Comparison of ENCODE assay signal across 26 mouse cellular contexts in genomic region chr11:98066201-98066600, GRCm38 (mm10). TPM values are rescaled to one million over a fixed set of nuclear protein-coding genes. Genes with fewer than 3 reads are reported as not detected.
DNase-seq lines count a peak whose midpoint lies in the region; ATAC-seq and TF ChIP-seq lines count a peak whose summit lies in the region.
"Had no signal": no experiment of that assay in that cellular context is flagged by ENCODE, and none has a peak within 500 bp of the region (broad histone marks: within the 10 kb centered on the region; RNA-seq: fewer than 3 reads in every experiment).

No protein-coding gene starts in this region.

- no peak overlapping the region for H3K4me3 ChIP-seq in neural tube, embryonic 11.5 days (ENCODE audit: low read depth, low read length)
- peak overlapping the region; percentile 73 for H3K4me3 ChIP-seq in E14TG2a.4 (replicated peaks; ENCODE audit: low read length)
- peak overlapping the region in 1 of 2 experiments; percentile 70; a peak in 2 of 4 replicates for H3K4me3 ChIP-seq in ES-E14 (ENCODE audit: insufficient read depth in 1 of 2, low read depth in 1 of 2, low read length in 2 of 2, poor library complexity in 1 of 2, severe bottlenecking in 1 of 2)
- H3K4me3 ChIP-seq: embryonic facial prominence, embryonic 10.5 days; embryonic facial prominence, embryonic 12.5 days; forebrain, embryonic 12.5 days had no signal

- peak; percentile 2 for DNase-seq in neural tube, embryonic 11.5 days (ENCODE audit: low spot score)
- no peak for DNase-seq in neural tube, embryonic 10.5 days (ENCODE audit: extremely low spot score, low spot score)
- DNase-seq in ES-E14 (ENCODE audit: low read depth, low spot score), result no peak
- DNase-seq in testis, postnatal 14 days (ENCODE audit: low spot score), result peak; percentile 57
- no peak for DNase-seq in Muller cell, postnatal 12 days (ENCODE audit: inconsistent ontology term)
- no peak for DNase-seq in adrenal gland, postnatal 36 days
- DNase-seq: adrenal gland, adult 8-10 months; B cell, adult 2 months; cerebellum, adult 11 months; cerebellum, adult 18-20 months; cerebellum, adult 8-10 months; cerebellum, adult 9-11 months; cerebellum, postnatal 14 days; cerebellum, postnatal 36 days had no signal

- no peak for TF ChIP-seq CTCF in E14TG2a.4 (conservative IDR thresholded peaks at IDR 0.05; ENCODE audit: low read length)

- ATAC-seq in neural tube, embryonic 11.5 days (ENCODE audit: insufficient read depth, low FRiP score, low TSS enrichment), result no peak
- no peak for ATAC-seq in inflammation-experienced regulatory T-cells, adult 6 months
- ATAC-seq: CD4-positive, CD25-positive, alpha-beta regulatory T cell, adult 4 months; forebrain, embryonic 14.5 days; forebrain, embryonic 16.5 days; Patski had no signal

- H3K9ac ChIP-seq in neural tube, embryonic 11.5 days (ENCODE audit: low read length), result no peak overlapping the region
- peak overlapping the region; percentile 87; the same call in 1 of the 2 replicates for H3K9ac ChIP-seq in ES-E14 (ENCODE audit: insufficient read depth, low read depth, low read length, poor library complexity, severe bottlenecking)
- H3K9ac ChIP-seq: embryonic facial prominence, embryonic 12.5 days; forebrain, embryonic 12.5 days had no signal

- H3K36me3 ChIP-seq in neural tube, embryonic 11.5 days (ENCODE audit: control insufficient read depth, insufficient read depth, low read length), result no peaks in the 10 kb centered on the region
- H3K36me3 ChIP-seq in E14TG2a.4 (ENCODE audit: insufficient read depth, low read length), result peaks cover 12% of the 10 kb centered on the region; the same call in 1 of the 2 replicates
- H3K36me3 ChIP-seq in ES-E14 (ENCODE audit: control insufficient read depth, insufficient read depth, low read length, poor library complexity, severe bottlenecking), result no peaks in the 10 kb centered on the region; the same call in 1 of the 2 replicates
- H3K36me3 ChIP-seq: embryonic facial prominence, embryonic 10.5 days; embryonic facial prominence, embryonic 12.5 days; forebrain, embryonic 12.5 days had no signal

- no peak overlapping the region for H3K4me2 ChIP-seq in neural tube, embryonic 11.5 days (ENCODE audit: low read depth)
- H3K4me2 ChIP-seq: embryonic facial prominence, embryonic 12.5 days; forebrain, embryonic 12.5 days had no signal

- no peaks in the 10 kb centered on the region for H3K27me3 ChIP-seq in neural tube, embryonic 11.5 days (ENCODE audit: control insufficient read depth, insufficient read depth, low read length)
- H3K27me3 ChIP-seq in E14TG2a.4 (ENCODE audit: insufficient read depth, low read length), result no peaks in the 10 kb centered on the region
- H3K27me3 ChIP-seq: CH12.LX; embryonic facial prominence, embryonic 12.5 days; forebrain, embryonic 12.5 days; Patski had no signal

- no peaks in the 10 kb centered on the region for H3K4me1 ChIP-seq in neural tube, embryonic 11.5 days (ENCODE audit: control insufficient read depth, insufficient read depth, low read length)
- peaks cover 40% of the 10 kb centered on the region for H3K4me1 ChIP-seq in E14TG2a.4 (replicated peaks; ENCODE audit: low read depth, low read length)
- peaks cover 0 to 11% of the 10 kb centered on the region in 2 experiments; a peak in 1 of 4 replicates for H3K4me1 ChIP-seq in ES-E14 (ENCODE audit: control insufficient read depth in 2 of 2, insufficient read depth in 2 of 2, low read length in 2 of 2, poor library complexity in 1 of 2)
- H3K4me1 ChIP-seq: embryonic facial prominence, embryonic 10.5 days; embryonic facial prominence, embryonic 12.5 days; forebrain, embryonic 12.5 days had no signal

- in situ Hi-C loops in ES-E14 (cut with MboI; ENCODE audit: low sequenced_read_pairs in 2 of 2, unreplicated experiment in 2 of 2), result no loop called here

- H3K9me3 ChIP-seq in neural tube, embryonic 11.5 days (ENCODE audit: control insufficient read depth, low read length), result no peaks in the 10 kb centered on the region
- H3K9me3 ChIP-seq in E14TG2a.4 (ENCODE audit: low read length) (peaks cover 27% of the 10 kb centered on the region), ES-E14 (ENCODE audit: control insufficient read depth, insufficient read depth, low read depth, low read length) (no peaks in the 10 kb centered on the region)

- H3K27ac ChIP-seq in neural tube, embryonic 11.5 days (ENCODE audit: low read depth, low read length), result no peak overlapping the region
- 0 out of 2 replicates have a peak overlapping the region, but pooled peaks have one; percentile 97 for H3K27ac ChIP-seq in ES-E14 (ENCODE audit: insufficient read depth, low read depth, low read length, poor library complexity, severe bottlenecking)
- H3K27ac ChIP-seq: embryonic facial prominence, embryonic 10.5 days; embryonic facial prominence, embryonic 12.5 days; forebrain, embryonic 12.5 days had no signal

- WGBS in neural tube, embryonic 11.5 days, result 90% methylated on average over 12 of the region's 12 CpGs

TF ChIP-seq in ES-E14, 5 proteins besides CTCF, POLR2A, EP300 and RAD21:
- TF ChIP-seq HCFC1 (IDR thresholded peaks at IDR 0.05; ENCODE audit: borderline replicate concordance, insufficient read depth, low read length) (no peak), ZNF384 (IDR thresholded peaks at IDR 0.05; ENCODE audit: low read depth, low read length) (no peak), CHD2 (IDR thresholded peaks at IDR 0.05; ENCODE audit: low read depth, low read length) (no peak), ZC3H11A (IDR thresholded peaks at IDR 0.05; ENCODE audit: borderline replicate concordance, low read depth, low read length) (no peak), MAFK (IDR thresholded peaks at IDR 0.05; ENCODE audit: insufficient read depth, low read depth, low read length) (no peak)

RNA-seq across cellular contexts. Expression of gene Stac2, which starts 12.9 kb away (rescaled TPM):
- 6.6 and 6.8 TPM in 2 replicates for polyA plus RNA-seq in neural tube, embryonic 11.5 days (2014; fragmentation: Nextera tagmentation; extraction: Ambion mirVana)
- total RNA-seq in ES-E14 (2012; rRNA removed), result 2.1 and 3.8 TPM in 2 replicates
- under 1 TPM in 1 of 3 experiments, not detected in 2; 0.23 TPM for polyA plus RNA-seq in inflammation-experienced regulatory T-cells, adult 6 months (2017; shearing (Covaris generic))
- 1 to 10 TPM; 1.7 to 6.9 TPM for total RNA-seq in adrenal gland, postnatal 36 days (2021)
- total RNA-seq: CH12.LX; common myeloid progenitor, adult 5-6 weeks; MEL had no signal
- polyA plus RNA-seq: CD4-positive, CD25-positive, alpha-beta regulatory T cell, adult 4 months had no signal

RNA-seq across cellular contexts. Expression of gene Rpl19, which starts 39.7 kb away (rescaled TPM):
- polyA plus RNA-seq in neural tube, embryonic 11.5 days (2014; fragmentation: Nextera tagmentation; extraction: Ambion mirVana), result 926 and 968 TPM in 2 replicates
- total RNA-seq in ES-E14 (2012; rRNA removed), result 3,222 and 3,264 TPM in 2 replicates
- polyA plus RNA-seq in inflammation-experienced regulatory T-cells, adult 6 months (2017; shearing (Covaris generic)), result 1,000 to 10,000 TPM; 2,465 to 4,071 (median 3,234) TPM
- total RNA-seq in adrenal gland, postnatal 36 days (2021), result 1,000 to 10,000 TPM; 1,174 to 1,217 TPM

RNA-seq across cellular contexts. Expression of gene Cacnb1, which starts 43.4 kb away (rescaled TPM):
- 15.2 and 15.8 TPM in 2 replicates for polyA plus RNA-seq in neural tube, embryonic 11.5 days (2014; fragmentation: Nextera tagmentation; extraction: Ambion mirVana)
- total RNA-seq in ES-E14 (2012; rRNA removed), result 6.2 and 12.0 TPM in 2 replicates
- polyA plus RNA-seq in inflammation-experienced regulatory T-cells, adult 6 months (2017; shearing (Covaris generic)), result 1 to 10 TPM; 1.5 to 2.7 (median 2.4) TPM
- total RNA-seq in adrenal gland, postnatal 36 days (2021), result 1 to 10 TPM; 6.9 to 8.4 TPM
- total RNA-seq: common myeloid progenitor, adult 5-6 weeks had no signal

Comparison
In these comparisons a context has a peak if more than half of its experiments do, and no peak if none do; other contexts are left out.
1. DNase-seq: peak in neural tube, embryonic 11.5 days (single experiment) and testis, postnatal 14 days (single experiment); none in neural tube, embryonic 10.5 days (single experiment), ES-E14 (single experiment), Muller cell, postnatal 12 days (single experiment) and adrenal gland, postnatal 36 days (0 of 2).